Mouse (Mus musculus): Measurements from ENCODE around the gene Cryl1. TPM values are rescaled to one million over a fixed set of nuclear protein-coding genes. Genes with fewer than 3 reads are reported as not detected.

Cryl1 gene
- polyA plus RNA-seq, 1 experiment from 2014 or later, result 51.1 TPM

GRCm38 (mm10) chr14:57342316-57343055, 55.8 kb downstream of the Cryl1 start:
- Histone ChIP-seq H3K9ac (no peak overlapping the region), H3K4me1 (peaks cover 5% of the 10 kb centered on the region; the same call in 1 of the 2 replicates), H3K36me3 (no peaks in the 10 kb centered on the region), H3K27ac (no peak overlapping the region), H3K9me3 (no peaks in the 10 kb centered on the region), H3K4me2 (no peak overlapping the region), H3K27me3 (no peaks in the 10 kb centered on the region), H3K4me3 (no peak overlapping the region)
- WGBS, result 58% methylated on average over 6 of the region's 6 CpGs
- no peak for ATAC-seq (ENCODE audit: insufficient number of reproducible peaks, low FRiP score, low TSS enrichment, low read depth)

- no peak overlapping the region for H3K4me3 ChIP-seq
- H3K9me3 ChIP-seq, result no peaks in the 10 kb centered on the region
- peaks cover 5% of the 10 kb centered on the region; the same call in 1 of the 2 replicates for H3K4me1 ChIP-seq
- no peak overlapping the region for H3K4me2 ChIP-seq
- no peak for ATAC-seq (ENCODE audit: insufficient number of reproducible peaks, low FRiP score, low TSS enrichment, low read depth)
- H3K9ac ChIP-seq, result no peak overlapping the region
- H3K27me3 ChIP-seq, result no peaks in the 10 kb centered on the region
- 47% methylated on average over 6 of the region's 6 CpGs for WGBS
- no peaks in the 10 kb centered on the region for H3K36me3 ChIP-seq
- no peak overlapping the region for H3K27ac ChIP-seq
Observed at GRCm38 (mm10) chr14:57338666-57339065, 59.7 kb downstream of the Cryl1 start.

- H3K4me2 ChIP-seq, result no peak overlapping the region
- no peaks in the 10 kb centered on the region for H3K27me3 ChIP-seq
- no peak overlapping the region for H3K4me3 ChIP-seq
- no peak for ATAC-seq (ENCODE audit: insufficient number of reproducible peaks, low FRiP score, low TSS enrichment, low read depth)
- H3K4me1 ChIP-seq, result 0 out of 2 replicates have a peak, but pooled peaks cover 3% of the 10 kb centered on the region
- H3K9ac ChIP-seq, result no peak overlapping the region
- no peaks in the 10 kb centered on the region for H3K9me3 ChIP-seq
- WGBS, result 70% methylated on average over 6 of the region's 6 CpGs
- no peak overlapping the region for H3K27ac ChIP-seq
- H3K36me3 ChIP-seq, result no peaks in the 10 kb centered on the region
Observed at GRCm38 (mm10) chr14:57334833-57335232, 63.5 kb downstream of the Cryl1 start.

- Histone ChIP-seq H3K9ac (no peak overlapping the region), H3K27ac (no peak overlapping the region), H3K4me2 (no peak overlapping the region), H3K4me1 (no peaks in the 10 kb centered on the region), H3K36me3 (no peaks in the 10 kb centered on the region), H3K27me3 (no peaks in the 10 kb centered on the region), H3K9me3 (no peaks in the 10 kb centered on the region), H3K4me3 (no peak overlapping the region)
- ATAC-seq (ENCODE audit: insufficient number of reproducible peaks, low FRiP score, low TSS enrichment, low read depth), result no peak
- WGBS, result 83% methylated on average over 8 of the region's 8 CpGs
Observed at GRCm38 (mm10) chr14:57332503-57332902, 65.8 kb downstream of the Cryl1 start.

GRCm38 (mm10) chr14:57331097-57331496, 67.2 kb downstream of the Cryl1 start:
- Histone ChIP-seq H3K4me2 (no peak overlapping the region), H3K9me3 (no peaks in the 10 kb centered on the region), H3K4me1 (no peaks in the 10 kb centered on the region), H3K27ac (no peak overlapping the region), H3K4me3 (no peak overlapping the region), H3K9ac (no peak overlapping the region), H3K27me3 (no peaks in the 10 kb centered on the region), H3K36me3 (no peaks in the 10 kb centered on the region)
- 70% methylated on average over 10 of the region's 10 CpGs for WGBS
- no peak; the same call in 1 of the 2 replicates for ATAC-seq (ENCODE audit: insufficient number of reproducible peaks, low FRiP score, low TSS enrichment, low read depth)

GRCm38 (mm10) chr14:57329600-57329999, 68.7 kb downstream of the Cryl1 start:
- no peaks in the 10 kb centered on the region for H3K36me3 ChIP-seq
- H3K27me3 ChIP-seq, result no peaks in the 10 kb centered on the region
- H3K27ac ChIP-seq, result no peak overlapping the region
- H3K4me1 ChIP-seq, result no peaks in the 10 kb centered on the region
- no peak for ATAC-seq (ENCODE audit: insufficient number of reproducible peaks, low FRiP score, low TSS enrichment, low read depth)
- WGBS, result 86% methylated on average over 15 of the region's 15 CpGs
- H3K9me3 ChIP-seq, result no peaks in the 10 kb centered on the region
- H3K4me3 ChIP-seq, result no peak overlapping the region
- H3K4me2 ChIP-seq, result no peak overlapping the region
- no peak overlapping the region for H3K9ac ChIP-seq

- Histone ChIP-seq H3K27ac (no peak overlapping the region), H3K9ac (no peak overlapping the region), H3K9me3 (no peaks in the 10 kb centered on the region), H3K27me3 (no peaks in the 10 kb centered on the region), H3K4me2 (no peak overlapping the region), H3K36me3 (no peaks in the 10 kb centered on the region), H3K4me1 (no peaks in the 10 kb centered on the region), H3K4me3 (no peak overlapping the region)
- 88% methylated on average over 6 of the region's 6 CpGs for WGBS
- ATAC-seq (ENCODE audit: insufficient number of reproducible peaks, low FRiP score, low TSS enrichment, low read depth), result no peak
Observed at GRCm38 (mm10) chr14:57326771-57327170, 71.6 kb downstream of the Cryl1 start.

- ATAC-seq (ENCODE audit: insufficient number of reproducible peaks, low FRiP score, low TSS enrichment, low read depth), result no peak
- 76% methylated on average over 1 of the region's 1 CpGs for WGBS
- H3K27ac ChIP-seq, result no peak overlapping the region
- H3K4me2 ChIP-seq, result no peak overlapping the region
- no peaks in the 10 kb centered on the region for H3K9me3 ChIP-seq
- H3K36me3 ChIP-seq, result no peaks in the 10 kb centered on the region
- no peak overlapping the region for H3K9ac ChIP-seq
- H3K4me3 ChIP-seq, result no peak overlapping the region
- H3K27me3 ChIP-seq, result no peaks in the 10 kb centered on the region
- peaks cover 9% of the 10 kb centered on the region; the same call in 1 of the 2 replicates for H3K4me1 ChIP-seq
Observed at GRCm38 (mm10) chr14:57318812-57319211, 79.5 kb downstream of the Cryl1 start.

GRCm38 (mm10) chr14:57316662-57317600, 81.4 kb downstream of the Cryl1 start:
- H3K27ac ChIP-seq, result no peak overlapping the region
- 54% methylated on average over 16 of the region's 16 CpGs for WGBS

GRCm38 (mm10) chr14:57315976-57316375, 82.4 kb downstream of the Cryl1 start:
- ATAC-seq (ENCODE audit: insufficient number of reproducible peaks, low FRiP score, low TSS enrichment, low read depth), result 0 out of 2 replicates have a peak, but pooled peaks have one; percentile 24
- no peak overlapping the region for H3K27ac ChIP-seq

More at GRCm38 (mm10) chr14:57316662-57317600, 81.4 kb downstream of the Cryl1 start:
- Histone ChIP-seq H3K9ac (no peak overlapping the region), H3K9me3 (no peaks in the 10 kb centered on the region), H3K36me3 (no peaks in the 10 kb centered on the region), H3K27me3 (no peaks in the 10 kb centered on the region), H3K4me2 (no peak overlapping the region), H3K4me1 (peaks cover 9% of the 10 kb centered on the region; the same call in 1 of the 2 replicates), H3K4me3 (no peak overlapping the region)
- no peak for ATAC-seq (ENCODE audit: insufficient number of reproducible peaks, low FRiP score, low TSS enrichment, low read depth)

GRCm38 (mm10) chr14:57315551-57315950, 82.8 kb downstream of the Cryl1 start:
- H3K27me3 ChIP-seq, result no peaks in the 10 kb centered on the region
- no peak overlapping the region for H3K4me2 ChIP-seq
- no peak overlapping the region for H3K4me3 ChIP-seq
- H3K9me3 ChIP-seq, result no peaks in the 10 kb centered on the region
- H3K27ac ChIP-seq, result no peak overlapping the region
- H3K36me3 ChIP-seq, result no peaks in the 10 kb centered on the region
- no peak overlapping the region for H3K9ac ChIP-seq
- 64% methylated on average over 7 of the region's 7 CpGs for WGBS
- H3K4me1 ChIP-seq, result peaks cover 9% of the 10 kb centered on the region; the same call in 1 of the 2 replicates
- ATAC-seq (ENCODE audit: insufficient number of reproducible peaks, low FRiP score, low TSS enrichment, low read depth), result no peak

More at GRCm38 (mm10) chr14:57315976-57316375, 82.4 kb downstream of the Cryl1 start:
- Histone ChIP-seq H3K4me3 (no peak overlapping the region), H3K4me2 (no peak overlapping the region), H3K9me3 (no peaks in the 10 kb centered on the region), H3K27me3 (no peaks in the 10 kb centered on the region), H3K36me3 (no peaks in the 10 kb centered on the region), H3K4me1 (peaks cover 9% of the 10 kb centered on the region; the same call in 1 of the 2 replicates), H3K9ac (no peak overlapping the region)
- 43% methylated on average over 3 of the region's 3 CpGs for WGBS
